Comparison of ENCODE assay signal across 14 mouse cellular contexts in genomic region chr9:15421864-15422263, GRCm38 (mm10).
DNase-seq lines count a peak whose midpoint lies in the region; ATAC-seq and TF ChIP-seq lines count a peak whose summit lies in the region.
"Had no signal": no experiment of that assay in that cellular context is flagged by ENCODE, and none has a peak within 500 bp of the region (broad histone marks: within the 10 kb centered on the region; RNA-seq: fewer than 3 reads in every experiment).

No protein-coding gene starts in this region.

- H3K27ac ChIP-seq in heart, adult 2 months, result no peak overlapping the region
- H3K27ac ChIP-seq in embryonic facial prominence, embryonic 13.5 days, result no peak overlapping the region
- H3K27ac ChIP-seq in hindbrain, embryonic 15.5 days (replicated peaks), result 0 out of 2 replicates have a peak overlapping the region, but pooled peaks have one; percentile 20
- 0 out of 2 replicates have a peak overlapping the region, but pooled peaks have one; percentile 46 for H3K27ac ChIP-seq in midbrain, embryonic 16.5 days (ENCODE audit: low read length)
- H3K27ac ChIP-seq in heart, embryonic 12.5 days (ENCODE audit: poor library complexity, severe bottlenecking), result no peak overlapping the region
- H3K27ac ChIP-seq: heart, embryonic 10.5 days; liver, embryonic 12.5 days had no signal

- 40% methylated on average over 10 of the region's 10 CpGs for WGBS in heart, adult 2 months
- 14% methylated on average over 10 of the region's 10 CpGs for WGBS in embryonic facial prominence, embryonic 13.5 days
- 24% methylated on average over 10 of the region's 10 CpGs for WGBS in hindbrain, embryonic 15.5 days
- 14% methylated on average over 10 of the region's 10 CpGs for WGBS in midbrain, embryonic 16.5 days
- 30% methylated on average over 10 of the region's 10 CpGs for WGBS in heart, embryonic 12.5 days

- no peak overlapping the region for H3K4me3 ChIP-seq in heart, adult 2 months
- no peak overlapping the region for H3K4me3 ChIP-seq in embryonic facial prominence, embryonic 13.5 days
- no peak overlapping the region for H3K4me3 ChIP-seq in hindbrain, embryonic 15.5 days
- H3K4me3 ChIP-seq in midbrain, embryonic 16.5 days (ENCODE audit: low read depth, low read length), result no peak overlapping the region
- no peak overlapping the region for H3K4me3 ChIP-seq in heart, embryonic 12.5 days
- H3K4me3 ChIP-seq: heart, embryonic 10.5 days; liver, embryonic 12.5 days had no signal

- ATAC-seq in embryonic facial prominence, embryonic 13.5 days (ENCODE audit: insufficient number of reproducible peaks, insufficient read depth, low FRiP score, low TSS enrichment, low read depth), result no peak
- peak; percentile 65 for ATAC-seq in hindbrain, embryonic 15.5 days (ENCODE audit: low FRiP score, low read depth)
- peak; percentile 86 for ATAC-seq in midbrain, embryonic 16.5 days
- ATAC-seq in heart, embryonic 12.5 days (ENCODE audit: insufficient number of reproducible peaks, low FRiP score), result no peak
- ATAC-seq: inflammation-experienced regulatory T-cells, adult 6 months; liver, embryonic 12.5 days had no signal

- no peaks in the 10 kb centered on the region for H3K36me3 ChIP-seq in heart, adult 2 months (ENCODE audit: control insufficient read depth, insufficient read depth, low read length)
- H3K36me3 ChIP-seq in embryonic facial prominence, embryonic 13.5 days, result no peaks in the 10 kb centered on the region
- no peaks in the 10 kb centered on the region for H3K36me3 ChIP-seq in hindbrain, embryonic 15.5 days
- H3K36me3 ChIP-seq in midbrain, embryonic 16.5 days (ENCODE audit: control insufficient read depth, insufficient read depth, low read length), result no peaks in the 10 kb centered on the region
- no peaks in the 10 kb centered on the region for H3K36me3 ChIP-seq in heart, embryonic 12.5 days
- H3K36me3 ChIP-seq: G1E; heart, embryonic 10.5 days; liver, embryonic 12.5 days had no signal

- H3K27me3 ChIP-seq in heart, adult 2 months (ENCODE audit: control insufficient read depth, insufficient read depth, low read length), result no peaks in the 10 kb centered on the region
- H3K27me3 ChIP-seq in embryonic facial prominence, embryonic 13.5 days, result no peaks in the 10 kb centered on the region
- no peaks in the 10 kb centered on the region for H3K27me3 ChIP-seq in hindbrain, embryonic 15.5 days
- H3K27me3 ChIP-seq in midbrain, embryonic 16.5 days (ENCODE audit: control insufficient read depth, insufficient read depth, low read depth, low read length), result no peaks in the 10 kb centered on the region
- H3K27me3 ChIP-seq in heart, embryonic 12.5 days (replicated peaks), result no peaks in the 10 kb centered on the region
- H3K27me3 ChIP-seq: liver, embryonic 12.5 days had no signal

- no peaks in the 10 kb centered on the region for H3K79me2 ChIP-seq in heart, adult 2 months (replicated peaks; ENCODE audit: control insufficient read depth, insufficient read depth, low read length)

- H3K9me3 ChIP-seq in embryonic facial prominence, embryonic 13.5 days, result no peaks in the 10 kb centered on the region
- no peaks in the 10 kb centered on the region for H3K9me3 ChIP-seq in hindbrain, embryonic 15.5 days
- no peaks in the 10 kb centered on the region for H3K9me3 ChIP-seq in midbrain, embryonic 16.5 days (replicated peaks; ENCODE audit: control insufficient read depth, low read length, poor library complexity, severe bottlenecking)
- H3K9me3 ChIP-seq in heart, embryonic 12.5 days (replicated peaks), result no peaks in the 10 kb centered on the region
- H3K9me3 ChIP-seq: G1E; heart, embryonic 10.5 days; liver, embryonic 12.5 days had no signal

- no peaks in the 10 kb centered on the region for H3K4me1 ChIP-seq in heart, adult 2 months (ENCODE audit: control insufficient read depth, insufficient read depth, low read length)
- peaks cover 7% of the 10 kb centered on the region for H3K4me1 ChIP-seq in embryonic facial prominence, embryonic 13.5 days
- H3K4me1 ChIP-seq in hindbrain, embryonic 15.5 days (replicated peaks), result peaks cover 8% of the 10 kb centered on the region
- peaks cover 8% of the 10 kb centered on the region; the same call in 1 of the 2 replicates for H3K4me1 ChIP-seq in midbrain, embryonic 16.5 days (ENCODE audit: control insufficient read depth, insufficient read depth, low read length)
- H3K4me1 ChIP-seq in heart, embryonic 12.5 days (replicated peaks), result no peaks in the 10 kb centered on the region; the same call in 1 of the 2 replicates
- H3K4me1 ChIP-seq: heart, embryonic 10.5 days; liver, embryonic 12.5 days had no signal

- peak overlapping the region; percentile 14; the same call in 1 of the 2 replicates for H3K4me2 ChIP-seq in embryonic facial prominence, embryonic 13.5 days
- H3K4me2 ChIP-seq in hindbrain, embryonic 15.5 days, result 0 out of 2 replicates have a peak overlapping the region, but pooled peaks have one; percentile 4
- H3K4me2 ChIP-seq in midbrain, embryonic 16.5 days (ENCODE audit: low read length), result 0 out of 2 replicates have a peak overlapping the region, but pooled peaks have one; percentile 4
- no peak overlapping the region for H3K4me2 ChIP-seq in heart, embryonic 12.5 days
- H3K4me2 ChIP-seq: liver, embryonic 12.5 days had no signal

- no peak overlapping the region for H3K9ac ChIP-seq in heart, adult 2 months (ENCODE audit: low read depth, low read length)
- no peak overlapping the region; the same call in 1 of the 2 replicates for H3K9ac ChIP-seq in embryonic facial prominence, embryonic 13.5 days
- no peak overlapping the region for H3K9ac ChIP-seq in hindbrain, embryonic 15.5 days
- H3K9ac ChIP-seq in midbrain, embryonic 16.5 days (ENCODE audit: low read depth, low read length), result no peak overlapping the region
- H3K9ac ChIP-seq in heart, embryonic 12.5 days, result no peak overlapping the region
- H3K9ac ChIP-seq: liver, embryonic 12.5 days had no signal

- TF ChIP-seq POLR2A in heart, adult 2 months (IDR thresholded peaks at IDR 0.05; ENCODE audit: insufficient read depth, low read depth, low read length), result no peak

- TF ChIP-seq CTCF in heart, adult 2 months (IDR thresholded peaks at IDR 0.05), result no peak

- peak; percentile 27 for DNase-seq in heart, adult 11 months
- no peak for DNase-seq in heart, adult 2 months
- no peak for DNase-seq in cerebellum, adult 11 months
- no peak for DNase-seq in adrenal gland, postnatal 4 days (ENCODE audit: low spot score in 2 of 2)
- DNase-seq: kidney, postnatal 36 days; thymus, adult 2 months had no signal

- intact Hi-C loops in heart, adult 2 months (cut with DNase I), result no loop called here

- no peak for TF ChIP-seq EP300 in heart, adult 2 months (IDR thresholded peaks at IDR 0.05; ENCODE audit: insufficient read depth, low read depth, low read length)

Comparison
In these comparisons a context has a peak if more than half of its experiments do, and no peak if none do; other contexts are left out.
1. H3K27ac ChIP-seq: peak in hindbrain, embryonic 15.5 days (single experiment) and midbrain, embryonic 16.5 days (single experiment); none in heart, adult 2 months (single experiment), embryonic facial prominence, embryonic 13.5 days (single experiment) and heart, embryonic 12.5 days (single experiment).
2. ATAC-seq: peak in hindbrain, embryonic 15.5 days (single experiment) and midbrain, embryonic 16.5 days (single experiment); none in embryonic facial prominence, embryonic 13.5 days (single experiment) and heart, embryonic 12.5 days (single experiment).